Mouse (Mus musculus) layer of hippocampus, postnatal 25 days (tissue): ENCODE results near the gene Ppip5k2. TPM values are rescaled to one million over a fixed set of nuclear protein-coding genes. Genes with fewer than 3 reads are reported as not detected.

Experiments
- DNase-seq, 2 experiments: peaks; one replicate each; pipeline ENCODE4 v3.0.0; 2022; ENCODE audit warnings: mixed read lengths in 2 of 2, low spot score in 1 of 2; ENCODE audit errors: extremely low spot score in 1 of 2
- total RNA-seq, 2 experiments: library from RNA; stranded (reverse); gene quantifications; 2 replicates each; pipeline ENCODE4 v1.2.3; 2021

The Ppip5k2 gene
- total RNA-seq, 2 experiments from 2014 or later, result 14.1 to 21.0 TPM

DNA sequence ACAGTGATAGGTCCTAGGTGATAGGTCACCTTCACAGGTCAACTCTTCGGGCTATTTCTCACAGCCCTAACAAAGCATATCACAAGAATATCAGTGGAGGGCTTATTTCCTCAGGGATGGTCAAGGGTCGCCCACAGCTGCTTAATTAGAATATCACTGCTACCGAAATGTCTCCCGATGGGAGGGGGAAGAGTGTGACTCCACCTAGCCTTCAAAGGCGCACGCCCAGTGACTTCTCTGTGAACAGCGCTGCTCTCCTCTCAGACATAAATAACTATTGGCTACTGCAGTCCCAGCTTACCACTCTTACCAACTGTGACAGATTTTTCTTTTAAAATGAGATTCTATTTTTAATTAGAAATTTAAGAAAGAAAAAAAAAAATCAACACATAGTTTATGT, 9.6 kb downstream of the Ppip5k2 start:
- no peak for DNase-seq

DNA sequence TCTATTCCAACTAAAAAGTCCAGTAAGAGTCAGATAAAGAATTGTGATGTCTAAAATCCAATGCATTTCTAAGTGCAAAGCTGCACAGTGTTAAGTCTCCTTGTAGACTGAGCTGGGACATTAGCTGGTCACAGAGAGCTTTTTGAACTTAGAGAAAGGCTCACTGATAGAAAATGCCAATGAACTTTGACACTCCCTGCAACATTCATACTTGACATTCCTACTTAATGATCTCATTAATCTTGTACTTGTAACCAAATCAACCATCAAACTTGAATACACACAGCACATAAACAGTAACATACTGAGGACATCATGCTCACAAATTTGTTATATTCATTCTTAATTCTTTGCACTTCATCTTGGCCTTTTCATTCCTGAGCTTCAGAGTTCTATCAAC, 10.4 kb downstream of the Ppip5k2 start:
- no peak for DNase-seq

DNA sequence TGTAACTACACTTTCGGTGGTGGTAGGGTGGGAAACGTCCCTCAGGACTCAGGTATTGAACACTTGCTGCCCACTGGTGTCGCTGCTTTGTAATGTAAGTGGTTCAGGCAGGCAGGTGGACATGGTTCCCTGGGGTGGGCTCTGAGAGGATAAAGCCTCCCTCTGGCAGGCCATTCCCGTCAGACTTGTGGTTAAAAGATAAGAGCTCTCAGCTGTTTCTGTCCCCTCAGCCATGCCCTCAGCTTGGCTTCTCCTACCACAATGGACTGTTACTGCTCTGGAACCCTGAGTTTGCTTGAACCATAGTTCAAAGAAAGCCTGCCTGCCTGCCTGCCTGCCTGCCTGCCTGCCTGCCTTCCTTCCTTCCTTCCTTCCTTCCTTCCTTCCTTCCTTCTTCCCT, 15.8 kb downstream of the Ppip5k2 start:
- no peak for DNase-seq

DNA sequence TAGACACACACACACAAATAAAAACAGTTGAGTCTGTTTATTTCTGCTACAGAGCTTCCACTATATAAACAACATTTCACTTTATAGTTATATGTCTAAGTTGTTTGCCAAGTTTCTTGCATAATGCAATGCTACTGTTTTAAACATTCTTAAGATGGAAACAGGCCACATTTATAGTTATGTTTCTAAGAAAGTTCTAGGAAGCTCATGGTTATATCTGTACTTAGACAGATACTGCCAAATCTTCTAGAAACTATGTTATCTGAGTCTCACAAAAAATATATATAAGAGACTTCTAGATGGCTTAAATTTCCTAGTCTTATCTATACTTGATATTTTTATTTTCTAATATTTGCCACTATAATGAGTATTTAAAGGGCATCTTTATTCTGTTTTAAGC, 17.0 kb downstream of the Ppip5k2 start:
- DNase-seq, result no peak

DNA sequence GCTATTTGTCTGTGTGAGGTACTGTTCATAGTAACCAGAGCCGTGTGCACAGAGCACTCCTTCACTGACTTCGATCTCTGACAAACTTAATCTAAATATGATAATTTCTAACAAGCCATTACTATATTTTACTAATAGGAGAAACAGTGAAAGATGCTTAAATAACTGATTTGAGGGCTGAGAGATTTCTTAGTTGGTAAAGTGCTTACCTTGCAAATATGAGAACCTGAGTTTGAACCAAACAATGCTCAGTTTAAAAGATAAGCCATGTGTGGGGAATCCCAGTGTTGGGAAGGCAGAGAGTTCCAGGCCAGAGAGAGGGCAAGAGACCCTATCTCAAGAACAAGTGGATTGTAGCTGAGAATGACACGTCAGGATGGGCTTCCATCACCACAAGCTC, 22.0 kb downstream of the Ppip5k2 start:
- DNase-seq, result no peak

DNA sequence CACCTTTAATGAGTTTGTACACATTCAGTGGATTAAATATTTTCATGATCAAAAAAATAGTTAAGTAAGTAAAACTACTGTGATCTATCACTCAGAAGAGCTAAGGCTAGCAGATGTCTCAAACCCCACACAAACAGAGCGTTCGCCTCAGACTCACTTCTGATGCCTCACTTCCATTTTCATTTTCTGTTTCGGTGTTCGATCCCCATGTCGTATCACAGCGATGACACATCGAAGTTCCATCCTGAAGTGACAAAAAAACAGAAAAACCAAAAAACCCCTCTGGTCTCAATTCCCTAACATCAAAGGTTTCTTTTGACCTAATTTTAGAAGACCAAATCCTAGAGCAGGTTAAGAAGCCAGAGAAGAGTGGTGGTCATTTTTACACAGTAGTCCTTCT, 23.9 kb downstream of the Ppip5k2 start:
- DNase-seq, result no peak

DNA sequence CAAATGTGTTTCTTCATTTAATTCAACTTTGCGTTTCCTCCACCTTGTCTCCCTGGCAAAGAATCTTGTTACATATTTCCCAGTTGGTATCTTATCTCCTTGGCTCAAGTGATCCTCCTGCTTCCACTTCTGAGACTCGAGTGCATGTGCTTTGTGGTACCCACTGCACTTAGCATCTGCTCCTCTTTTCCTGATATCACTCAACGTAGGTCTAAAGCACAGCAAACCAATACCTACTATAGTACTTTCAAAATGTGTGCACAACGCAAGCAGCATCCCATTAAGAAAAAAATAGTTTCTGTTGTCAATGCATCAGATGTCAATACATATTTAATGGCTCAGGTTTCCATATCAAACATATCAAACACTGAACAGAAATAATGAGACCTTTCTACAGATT, 24.5 kb downstream of the Ppip5k2 start:
- DNase-seq, result no peak

DNA sequence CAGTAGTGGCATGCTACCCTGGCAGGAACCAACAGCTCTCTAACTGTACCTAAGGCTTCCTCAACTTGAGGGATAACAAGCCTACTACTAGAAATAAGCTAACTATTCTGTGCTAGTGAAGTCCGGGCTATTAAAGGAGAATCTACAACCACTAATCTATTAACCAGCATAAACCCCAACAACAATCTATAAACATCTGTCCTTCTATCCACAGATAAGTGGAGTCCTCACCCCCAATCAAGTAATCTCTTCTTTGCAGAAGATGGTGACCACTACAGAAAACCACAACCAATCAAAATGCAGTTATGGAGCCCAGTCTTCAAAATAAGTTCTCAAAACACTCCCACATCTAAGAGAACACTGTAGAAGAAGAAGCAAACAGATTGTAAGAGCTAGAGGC, 27.1 kb downstream of the Ppip5k2 start:
- DNase-seq, result no peak

DNA sequence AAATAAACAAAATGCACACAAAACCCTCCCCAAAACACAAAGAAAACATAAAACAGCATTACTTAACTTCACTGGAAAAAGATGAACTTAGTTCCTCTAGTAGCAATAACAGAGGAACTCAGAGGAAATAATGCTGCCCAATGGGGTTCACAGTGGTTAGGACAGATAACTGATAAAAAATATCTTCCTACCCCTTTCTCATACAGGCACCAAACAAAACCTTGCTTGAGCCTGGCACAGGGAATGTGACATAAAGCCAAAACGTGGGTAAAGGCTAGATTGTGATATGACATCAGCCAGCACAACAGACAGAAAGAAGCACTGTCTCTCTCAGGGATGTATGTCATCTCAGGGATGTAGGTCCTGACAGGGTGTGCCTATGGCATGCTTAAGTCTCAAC, 40.9 kb downstream of the Ppip5k2 start:
- DNase-seq, result no peak

DNA sequence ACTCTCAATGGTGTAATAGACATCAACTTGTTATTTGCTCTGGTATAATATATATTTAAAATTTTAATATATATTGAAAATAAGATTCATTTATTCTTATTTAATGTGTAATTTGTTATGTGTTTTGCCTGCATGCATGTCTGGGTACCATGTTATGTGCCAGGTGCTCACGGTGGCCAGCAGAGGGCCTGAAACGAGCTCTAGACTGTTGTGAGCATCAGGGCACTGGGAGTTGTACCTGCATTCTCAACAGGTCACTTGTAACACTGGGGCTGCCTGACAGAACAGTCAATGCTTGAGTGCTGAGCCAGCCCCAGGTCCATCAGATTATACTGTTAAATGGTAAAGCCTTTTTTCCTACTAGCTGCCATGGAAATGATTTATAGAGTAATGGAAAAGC, 43.5 kb downstream of the Ppip5k2 start:
- no peak for DNase-seq

DNA sequence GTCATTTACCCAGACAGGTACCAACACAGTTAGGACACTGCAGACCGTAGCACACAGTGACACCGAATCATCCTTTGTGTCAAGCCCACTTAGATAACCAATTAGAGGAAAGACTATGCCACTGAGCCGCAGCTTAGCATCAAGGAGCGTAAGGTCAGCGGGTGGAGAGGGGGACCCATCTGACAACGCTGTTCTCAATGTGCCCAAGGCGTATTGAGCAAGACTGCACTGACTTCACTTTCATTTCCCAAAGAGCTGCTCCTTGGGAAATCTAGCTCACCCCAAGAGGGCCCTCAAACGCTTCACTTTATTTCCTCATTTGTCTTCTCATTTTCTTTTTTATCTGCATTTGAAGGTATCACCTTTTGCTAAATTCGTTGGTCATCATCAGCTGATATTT, 51.8 kb downstream of the Ppip5k2 start:
- no peak for DNase-seq

DNA sequence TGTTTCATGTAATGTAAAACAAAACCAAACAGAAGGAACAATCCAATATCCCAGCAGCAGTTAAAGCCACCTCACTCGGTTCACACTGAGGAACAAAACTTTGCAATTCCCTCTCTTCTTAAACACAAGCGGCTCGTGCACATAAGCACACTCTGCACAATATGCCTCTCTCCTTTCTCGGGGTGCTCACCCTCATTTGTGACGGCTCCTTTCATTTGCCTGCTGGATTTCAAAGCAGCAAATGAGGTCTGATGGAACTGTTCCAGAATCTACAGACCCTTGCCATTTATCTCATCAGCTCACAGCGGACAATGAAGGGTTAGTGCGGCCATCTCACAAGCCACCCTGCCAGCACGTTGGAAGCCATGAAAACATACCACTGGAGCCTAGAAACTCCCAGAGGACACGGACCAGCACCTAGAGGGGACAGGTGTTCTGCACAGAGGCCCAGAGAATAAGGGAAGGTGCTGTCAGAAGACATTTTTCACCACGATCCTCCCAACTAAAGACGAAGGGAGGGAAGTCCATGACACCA, 55.8 kb downstream of the Ppip5k2 start:
- no peak for DNase-seq

DNA sequence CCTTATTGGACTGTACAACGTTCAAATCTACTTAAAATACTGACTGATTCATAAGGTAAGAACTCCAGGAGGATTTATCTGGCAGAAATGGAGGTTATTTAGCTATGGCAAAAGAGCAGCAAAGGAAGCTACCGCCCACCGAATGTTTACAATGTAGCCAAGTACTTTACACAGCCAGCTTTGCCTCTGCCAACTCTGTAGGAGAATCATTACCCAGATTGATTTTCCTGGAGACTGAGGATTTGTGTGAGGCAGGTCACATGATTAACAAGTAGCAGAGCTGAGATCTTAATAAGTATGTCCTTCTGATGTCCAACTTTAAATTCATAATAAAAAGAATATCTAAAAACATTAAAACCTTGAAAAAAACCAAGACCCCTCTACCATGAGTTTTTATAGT, 59.7 kb downstream of the Ppip5k2 start:
- DNase-seq, result no peak

DNA sequence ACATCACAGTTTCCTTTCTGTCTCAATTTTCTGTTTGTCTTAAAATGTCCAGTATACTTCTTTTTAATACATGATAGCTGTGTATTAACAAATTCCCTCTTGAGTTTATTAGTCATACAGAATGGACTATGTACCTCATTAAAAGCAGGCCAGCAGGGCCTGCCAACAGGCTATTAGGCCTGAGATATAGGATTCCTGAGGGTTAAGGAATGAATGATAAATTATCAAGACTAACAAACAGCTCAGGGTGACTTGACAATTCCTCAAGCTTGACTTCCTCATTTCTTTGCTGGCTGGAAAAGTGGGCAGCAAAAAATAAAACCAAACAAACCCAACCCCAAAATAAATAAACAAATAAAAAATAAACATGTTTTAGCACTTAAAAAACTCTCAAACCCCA, 64.8 kb downstream of the Ppip5k2 start:
- DNase-seq, result no peak

DNA sequence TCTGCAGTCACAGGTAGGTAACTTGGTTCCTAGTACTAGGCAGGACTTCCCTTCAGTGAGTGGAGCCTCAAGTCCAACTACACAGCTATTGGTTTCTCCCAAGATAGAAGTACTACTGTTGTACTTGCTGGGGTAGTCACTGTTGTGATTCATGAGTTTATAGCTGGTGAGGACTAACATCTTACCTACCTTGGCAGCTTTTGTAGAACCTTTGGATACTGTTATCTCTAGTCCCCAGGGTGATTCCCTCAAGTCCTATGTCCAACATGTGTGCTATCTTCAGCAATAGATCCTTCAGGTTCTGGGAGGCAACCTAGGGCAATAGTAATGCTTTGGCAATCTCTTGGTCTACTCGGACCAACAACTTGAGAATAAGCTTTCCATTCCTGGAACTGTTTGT, 65.6 kb downstream of the Ppip5k2 start:
- no peak for DNase-seq

DNA sequence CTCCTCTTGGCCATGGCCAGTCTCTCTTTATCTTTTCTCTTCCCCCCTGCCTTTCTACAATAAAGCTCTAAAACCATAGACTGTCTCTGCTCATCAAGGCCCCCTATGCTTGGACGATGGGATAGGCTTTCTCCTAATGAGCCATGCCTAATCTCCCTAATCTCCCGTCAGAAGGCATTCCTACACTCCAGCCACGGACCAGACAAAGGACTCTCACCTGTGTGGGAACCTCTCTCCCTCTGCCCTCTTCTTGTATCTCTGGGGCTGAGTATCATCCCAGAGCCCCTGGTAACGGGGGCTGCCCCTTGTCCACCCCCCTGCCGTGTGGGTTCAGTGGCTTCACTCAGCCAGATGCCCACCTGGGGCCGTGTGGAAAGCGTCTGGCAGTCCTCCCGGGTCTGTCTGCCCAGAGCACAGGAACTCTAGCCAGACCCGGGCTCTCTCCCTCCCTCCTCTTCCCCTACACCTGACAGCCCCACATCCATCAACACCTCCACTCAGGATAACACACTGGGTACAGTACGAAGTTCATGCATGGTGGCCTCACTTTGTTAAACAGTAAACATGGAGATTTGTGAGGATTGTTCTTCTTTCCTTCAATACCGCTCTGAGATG, 71.1 kb downstream of the Ppip5k2 start:
- DNase-seq, result no peak

DNA sequence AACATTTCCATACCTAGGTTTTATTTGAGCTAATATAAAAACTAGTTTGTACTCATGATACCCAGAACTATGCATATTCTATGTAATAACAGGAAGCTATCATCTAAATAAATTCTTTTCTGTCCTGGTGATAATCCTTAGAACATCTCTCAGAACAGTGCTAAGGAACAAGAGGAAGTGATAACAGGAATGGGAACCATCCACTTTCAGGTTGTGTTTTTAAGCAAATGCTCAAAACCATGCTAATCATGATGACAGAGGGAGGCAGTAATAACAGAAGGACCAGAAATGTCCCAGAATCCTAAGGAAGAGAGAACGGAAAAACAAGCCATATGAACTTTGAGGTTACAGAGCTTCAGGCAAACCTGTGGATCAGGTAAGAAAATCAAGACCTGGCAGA, 72.9 kb downstream of the Ppip5k2 start:
- DNase-seq, result no peak

DNA sequence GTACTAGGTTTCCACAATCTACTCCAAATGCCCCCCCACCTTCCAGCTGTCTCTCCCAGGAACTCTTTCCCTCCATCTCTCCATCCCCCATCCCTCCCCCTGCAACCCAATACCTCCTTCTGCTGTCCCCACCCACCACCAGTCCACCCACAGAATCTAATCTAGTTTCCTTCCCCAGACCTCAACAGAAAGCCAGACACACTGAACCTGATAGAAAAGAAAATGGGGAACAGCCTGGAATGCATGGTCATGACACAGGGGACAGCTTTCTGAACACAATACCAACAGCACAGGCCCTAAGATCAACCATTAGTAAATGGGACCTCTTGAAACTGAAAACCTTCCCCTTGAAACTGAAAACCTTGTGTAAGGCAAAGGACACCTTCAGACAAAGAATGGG, 76.4 kb downstream of the Ppip5k2 start:
- no peak for DNase-seq

DNA sequence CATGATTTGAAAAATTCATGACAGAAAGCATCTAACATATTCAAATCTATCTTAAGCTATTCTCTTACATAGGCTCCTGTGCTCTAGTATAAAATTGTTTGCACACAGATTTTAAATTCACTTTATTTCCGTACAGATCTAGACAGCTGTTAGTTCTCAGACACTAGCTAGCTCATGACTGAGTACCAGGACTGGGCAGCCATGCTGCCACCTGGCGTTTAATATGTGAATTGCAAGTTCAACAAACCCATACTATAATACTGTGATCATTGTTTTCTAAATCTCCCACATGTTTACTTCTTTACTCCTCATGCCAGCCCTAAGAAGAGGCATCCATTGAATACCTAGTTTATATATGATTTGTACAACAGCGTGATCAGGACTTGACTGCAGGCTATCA, 81.5 kb downstream of the Ppip5k2 start:
- peak in 1 of 2 experiments; percentile 56 for DNase-seq

DNA sequence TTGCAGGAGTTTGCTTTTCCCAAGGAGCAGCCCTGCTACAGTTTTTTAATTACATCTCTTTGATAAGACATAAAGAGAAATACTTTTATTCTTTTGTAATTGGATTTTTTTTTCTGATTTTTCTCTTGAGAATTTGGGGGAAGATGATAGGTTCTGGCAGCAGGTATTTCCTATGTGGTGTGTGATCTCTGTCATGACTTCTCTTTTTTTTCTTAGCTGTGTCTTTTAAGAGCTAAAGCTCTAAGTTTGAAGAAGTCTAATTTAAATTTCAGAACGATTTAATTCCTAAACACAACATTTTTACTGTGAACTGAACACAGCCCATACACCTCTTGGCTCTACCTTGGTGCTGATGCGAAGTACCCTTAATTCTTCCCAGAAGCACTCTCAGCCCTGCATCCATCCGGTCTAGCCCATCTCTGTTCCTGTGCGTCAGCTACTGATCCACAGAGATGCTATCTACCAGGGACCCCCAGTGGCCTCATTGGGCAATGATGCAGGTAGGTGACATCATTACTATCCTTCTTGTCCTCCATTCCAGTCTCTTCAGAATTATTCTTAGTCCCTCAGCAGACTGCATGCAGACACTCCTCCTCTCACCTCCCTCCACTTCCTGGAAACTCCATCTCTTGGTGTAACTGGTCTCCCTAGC, 93.6 kb downstream of the Ppip5k2 start:
- no peak for DNase-seq

DNA sequence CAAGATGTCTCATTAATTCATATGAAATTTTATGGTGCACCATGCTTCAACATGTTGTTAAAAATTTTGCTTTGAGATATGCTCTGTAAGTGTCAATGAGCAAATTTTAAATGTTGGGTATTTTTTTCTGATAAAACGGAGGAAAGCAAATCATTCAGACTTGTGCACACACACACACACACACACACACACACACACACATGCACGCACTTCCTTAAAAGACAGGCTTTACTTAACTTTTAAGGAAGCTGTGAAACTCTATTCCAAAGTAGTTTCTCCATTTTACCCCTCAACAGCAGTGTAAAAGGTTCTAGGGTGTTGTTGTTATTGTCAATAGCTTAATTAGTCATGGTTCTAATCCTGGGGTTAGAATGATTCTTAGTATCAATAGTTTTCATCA, 94.1 kb downstream of the Ppip5k2 start:
- DNase-seq, result no peak

DNA sequence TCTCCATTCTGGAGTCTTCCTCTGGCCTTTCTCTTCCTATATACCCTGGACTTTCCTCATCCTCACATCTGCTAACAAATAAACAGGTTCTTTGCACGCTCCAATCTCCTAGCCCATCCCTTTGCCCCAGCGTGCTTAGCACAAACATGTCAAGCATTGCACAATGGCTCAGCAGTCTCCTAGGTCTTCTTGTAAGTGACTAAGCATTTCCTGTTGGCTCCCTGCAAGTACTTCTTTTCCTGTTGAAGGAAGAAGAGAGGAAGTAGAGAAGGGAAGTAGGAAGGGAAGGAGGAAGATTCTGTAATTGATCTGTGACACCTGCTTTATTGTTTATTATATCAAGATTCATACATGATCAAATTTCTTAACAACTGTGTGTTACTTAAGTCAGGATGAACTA, 97.4 kb downstream of the Ppip5k2 start:
- no peak for DNase-seq
